Mouse (Mus musculus): ENCODE measurements around the gene Tnk2.

The Tnk2 gene

GRCm38 (mm10) chr16:32660095-32660494, 16.4 kb downstream of the Tnk2 start:
- DNase-seq (ENCODE audit: low read depth, low spot score): peak; percentile 29

- DNase-seq (ENCODE audit: low read depth, low spot score): no peak
Measured at GRCm38 (mm10) chr16:32660557-32661321, 17.1 kb downstream of the Tnk2 start.

GRCm38 (mm10) chr16:32661493-32661921, 17.8 kb downstream of the Tnk2 start:
- DNase-seq (ENCODE audit: low read depth, low spot score): no peak

- no peak for DNase-seq (ENCODE audit: low read depth, low spot score)
Measured at GRCm38 (mm10) chr16:32662372-32662771, 18.7 kb downstream of the Tnk2 start.

GRCm38 (mm10) chr16:32663231-32663858, 19.7 kb downstream of the Tnk2 start:
- DNase-seq (ENCODE audit: low read depth, low spot score): peak; percentile 55

- DNase-seq (ENCODE audit: low read depth, low spot score): no peak
Measured at GRCm38 (mm10) chr16:32664211-32664610, 20.5 kb downstream of the Tnk2 start.

GRCm38 (mm10) chr16:32665851-32666665, 22.4 kb downstream of the Tnk2 start:
- DNase-seq (ENCODE audit: low read depth, low spot score): no peak

GRCm38 (mm10) chr16:32666671-32667551, 23.2 kb downstream of the Tnk2 start:
- no peak for DNase-seq (ENCODE audit: low read depth, low spot score)

GRCm38 (mm10) chr16:32667552-32667872, 23.8 kb downstream of the Tnk2 start:
- DNase-seq (ENCODE audit: low read depth, low spot score): no peak

- no peak for DNase-seq (ENCODE audit: low read depth, low spot score)
Measured at GRCm38 (mm10) chr16:32668030-32668429, 24.4 kb downstream of the Tnk2 start.

- no peak for DNase-seq (ENCODE audit: low read depth, low spot score)
Measured at GRCm38 (mm10) chr16:32668472-32668871, 24.8 kb downstream of the Tnk2 start.

- no peak for DNase-seq (ENCODE audit: low read depth, low spot score)
Measured at GRCm38 (mm10) chr16:32669243-32669642, 25.6 kb downstream of the Tnk2 start.

- DNase-seq (ENCODE audit: low read depth, low spot score): no peak
Measured at GRCm38 (mm10) chr16:32670354-32671124, 26.9 kb downstream of the Tnk2 start.

- no peak for DNase-seq (ENCODE audit: low read depth, low spot score)
Measured at GRCm38 (mm10) chr16:32671206-32671887, 27.7 kb downstream of the Tnk2 start.

GRCm38 (mm10) chr16:32672250-32672649, 28.6 kb downstream of the Tnk2 start:
- no peak for DNase-seq (ENCODE audit: low read depth, low spot score)

- no peak for DNase-seq (ENCODE audit: low read depth, low spot score)
Measured at GRCm38 (mm10) chr16:32672861-32673560, 29.3 kb downstream of the Tnk2 start.

GRCm38 (mm10) chr16:32674121-32674740, 30.6 kb downstream of the Tnk2 start:
- no peak for DNase-seq (ENCODE audit: low read depth, low spot score)

- DNase-seq (ENCODE audit: low read depth, low spot score): no peak
Measured at GRCm38 (mm10) chr16:32677040-32677700, 33.5 kb downstream of the Tnk2 start.

Data from A20 (cell line).